In genomic region chr3:116817231-116817630, GRCm38 (mm10) we compare ENCODE assay signal across 26 mouse cellular contexts. TPM values are rescaled to one million over a fixed set of nuclear protein-coding genes. Genes with fewer than 3 reads are reported as not detected.
"Had no signal": no experiment of that assay in that cellular context is flagged by ENCODE, and none has a peak within 500 bp of the region (broad histone marks: within the 10 kb centered on the region; RNA-seq: fewer than 3 reads in every experiment).

No protein-coding gene starts in this region.

- H3K27me3 ChIP-seq: embryonic facial prominence, embryonic 12.5 days; embryonic facial prominence, embryonic 13.5 days; embryonic facial prominence, embryonic 15.5 days; forebrain, embryonic 12.5 days; forebrain, embryonic 13.5 days; forebrain, embryonic 15.5 days had no signal

- H3K4me1 ChIP-seq: embryonic facial prominence, embryonic 10.5 days; embryonic facial prominence, embryonic 12.5 days; embryonic facial prominence, embryonic 13.5 days; embryonic facial prominence, embryonic 15.5 days; forebrain, embryonic 13.5 days; forebrain, embryonic 15.5 days had no signal

- DNase-seq: cerebellum, adult 2 months; cerebellum, adult 8-10 months; cerebellum, adult 9-10 months; cerebellum, adult 9-11 months; cerebellum, postnatal 10 days; cerebellum, postnatal 14 days; cerebellum, postnatal 25 days; cerebellum, postnatal 36 days; embryo, embryonic 11 days; forebrain, postnatal 0 days; gastrocnemius, postnatal 10 days; gastrocnemius, postnatal 14 days; gastrocnemius, postnatal 25 days; heart, adult 18-20 months; heart, adult 2 months had no signal

- H3K4me2 ChIP-seq: embryonic facial prominence, embryonic 12.5 days; embryonic facial prominence, embryonic 13.5 days; embryonic facial prominence, embryonic 15.5 days; forebrain, embryonic 12.5 days; forebrain, embryonic 13.5 days; forebrain, embryonic 15.5 days had no signal

- H3K4me3 ChIP-seq: embryonic facial prominence, embryonic 10.5 days; embryonic facial prominence, embryonic 12.5 days; embryonic facial prominence, embryonic 13.5 days; embryonic facial prominence, embryonic 15.5 days; erythroblast, embryonic 14.5 days; forebrain, embryonic 10.5 days; forebrain, embryonic 12.5 days; forebrain, embryonic 13.5 days; forebrain, embryonic 15.5 days; heart, adult 2 months had no signal

- ATAC-seq: forebrain, embryonic 13.5 days; forebrain, embryonic 14.5 days; forebrain, embryonic 15.5 days; forebrain, embryonic 16.5 days; forebrain, postnatal 0 days had no signal

- H3K36me3 ChIP-seq: embryonic facial prominence, embryonic 10.5 days; embryonic facial prominence, embryonic 12.5 days; embryonic facial prominence, embryonic 13.5 days; embryonic facial prominence, embryonic 15.5 days; forebrain, embryonic 10.5 days; forebrain, embryonic 12.5 days; forebrain, embryonic 15.5 days had no signal

- H3K9ac ChIP-seq: embryonic facial prominence, embryonic 12.5 days; embryonic facial prominence, embryonic 13.5 days; embryonic facial prominence, embryonic 15.5 days; forebrain, embryonic 12.5 days; forebrain, embryonic 13.5 days; forebrain, embryonic 15.5 days; forebrain, postnatal 0 days had no signal

- H3K9me3 ChIP-seq: embryonic facial prominence, embryonic 10.5 days; embryonic facial prominence, embryonic 12.5 days; embryonic facial prominence, embryonic 13.5 days; embryonic facial prominence, embryonic 15.5 days; forebrain, embryonic 10.5 days; forebrain, embryonic 12.5 days; forebrain, embryonic 13.5 days; forebrain, embryonic 15.5 days had no signal

- H3K27ac ChIP-seq: embryonic facial prominence, embryonic 10.5 days; embryonic facial prominence, embryonic 12.5 days; embryonic facial prominence, embryonic 13.5 days; embryonic facial prominence, embryonic 15.5 days; forebrain, embryonic 10.5 days; forebrain, embryonic 12.5 days; forebrain, embryonic 13.5 days; forebrain, embryonic 15.5 days; heart, adult 2 months had no signal

RNA-seq across cellular contexts. Expression of gene Agl, which starts 9.3 kb away (rescaled TPM):
- polyA plus RNA-seq: erythroblast, embryonic 14.5 days had no signal
